Mouse (Mus musculus) neural tube, embryonic 12.5 days (tissue): ENCODE data around the gene Abcb8. TPM values are rescaled to one million over a fixed set of nuclear protein-coding genes. Genes with fewer than 3 reads are reported as not detected.

Source experiments
- ATAC-seq: fragments of 200-750 bp; cut with Nextera tagmentation; 2 replicates; pipeline ENCODE4 v1.8.0; 2017; ENCODE audit warnings: low read depth, mild to moderate bottlenecking, moderate TSS enrichment, moderate library complexity; ENCODE audit not compliant: low FRiP score
- H3K27ac ChIP-seq: fragments of 300-500 bp; sonication (generic); 2 replicates; pipeline ENCODE4 v1.5.1; 2016
- H3K27me3 ChIP-seq: fragments of 300-500 bp; sonication (generic); replicated peaks from 2 replicates; pipeline ENCODE4 v1.6.1; 2016; ENCODE audit warnings: mild to moderate bottlenecking
- H3K36me3 ChIP-seq: fragments of 300-500 bp; sonication (generic); 2 replicates; pipeline ENCODE4 v1.6.1; 2016; ENCODE audit warnings: mild to moderate bottlenecking
- H3K4me1 ChIP-seq: fragments of 300-500 bp; sonication (generic); 2 replicates; pipeline ENCODE4 v1.6.1; 2016
- H3K4me2 ChIP-seq: fragments of 300-500 bp; sonication (generic); replicated peaks from 2 replicates; pipeline ENCODE4 v1.6.1; 2016; ENCODE audit warnings: mild to moderate bottlenecking
- H3K4me3 ChIP-seq: fragments of 300-500 bp; sonication (generic); 2 replicates; pipeline ENCODE4 v1.5.1; 2016
- H3K9ac ChIP-seq: fragments of 300-500 bp; sonication (generic); 2 replicates; pipeline ENCODE4 v1.6.1; 2016; ENCODE audit warnings: mild to moderate bottlenecking
- H3K9me3 ChIP-seq: fragments of 300-500 bp; sonication (generic); 2 replicates; pipeline ENCODE4 v1.6.1; 2016; ENCODE audit warnings: mild to moderate bottlenecking
- WGBS: fragments of 180-500 bp; shearing (Covaris S2); methylation state at CpG from one replicate; pipeline ENCODE4 v1.1.7; 2016; 5-methylcytosine and 5-hydroxymethylcytosine counted together
- polyA plus RNA-seq: library from polyadenylated mRNA; unstranded; fragments of >200 nt; fragmentation: Nextera tagmentation; extraction: Ambion mirVana; gene quantifications from 2 replicates; pipeline ENCODE4 v1.2.1, GENCODE M21; 2016

Abcb8 gene
- polyA plus RNA-seq, 1 experiment from 2014 or later, result 52.7 TPM

DNA sequence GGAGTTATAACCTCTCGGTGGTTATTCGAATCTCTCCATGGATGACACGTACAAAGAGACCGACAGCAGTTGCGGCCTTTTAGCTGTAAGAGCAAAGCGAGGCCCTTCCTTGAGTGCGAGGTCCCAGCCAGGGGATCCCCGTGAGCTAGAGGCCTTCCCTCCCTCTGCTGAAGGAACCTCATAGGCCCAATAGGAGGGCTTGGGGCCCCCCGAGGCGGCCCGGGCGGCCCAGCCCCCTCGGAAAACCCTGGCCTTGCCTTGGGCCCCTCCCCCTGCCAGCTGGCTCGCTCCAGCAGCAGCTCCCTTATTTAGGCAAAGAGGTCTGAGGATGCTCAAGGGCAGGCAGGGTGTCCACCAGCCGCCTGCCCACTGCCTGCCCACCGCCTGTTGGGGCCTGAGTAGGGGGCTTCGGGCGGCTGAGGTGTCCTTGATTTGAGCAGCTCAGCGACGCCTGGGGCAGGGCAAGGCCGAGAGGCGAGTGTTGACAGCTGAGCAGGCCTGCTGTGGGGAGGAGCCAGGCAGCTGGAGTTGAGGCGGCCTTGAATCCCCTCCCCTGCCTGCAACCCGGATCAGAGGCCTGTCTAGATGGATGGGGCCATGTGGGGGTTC, 41.1 kb upstream of the Abcb8 start:
- Histone ChIP-seq H3K4me3 (peak overlapping the region; percentile 77), H3K4me1 (peaks cover 65% of the 10 kb centered on the region), H3K4me2 (peak overlapping the region; percentile 98), H3K27me3 (peaks cover 21% of the 10 kb centered on the region), H3K27ac (peak overlapping the region; percentile 98), H3K9me3 (no peaks in the 10 kb centered on the region), H3K9ac (peak overlapping the region; percentile 86), H3K36me3 (no peaks in the 10 kb centered on the region)
- ATAC-seq, result peak; percentile 39
- 1% methylated on average over 24 of the region's 24 CpGs for WGBS

DNA sequence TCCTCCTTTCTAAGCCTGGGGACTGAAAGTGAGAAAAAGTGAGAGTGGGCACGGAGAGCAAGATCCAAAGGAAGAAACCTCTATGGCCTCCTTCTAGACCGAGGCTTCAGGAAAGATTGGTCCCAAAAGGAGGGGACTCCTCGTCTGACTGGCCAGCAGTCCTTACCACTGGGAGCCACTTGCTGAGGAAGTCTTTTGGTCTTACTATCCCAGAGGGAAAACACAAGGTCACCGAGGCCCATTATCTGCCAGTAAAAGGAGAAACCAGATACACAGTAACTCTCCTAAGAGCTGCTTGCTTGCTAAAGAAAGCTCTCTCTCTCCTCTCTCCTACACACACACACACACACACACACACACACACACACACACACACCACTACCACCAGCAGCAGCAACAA, 40.1 kb upstream of the Abcb8 start:
- Histone ChIP-seq H3K9ac (no peak overlapping the region; the same call in 1 of the 2 replicates), H3K27ac (peak overlapping the region; percentile 98; the same call in 1 of the 2 replicates), H3K4me3 (no peak overlapping the region), H3K4me2 (peak overlapping the region; percentile 98), H3K9me3 (no peaks in the 10 kb centered on the region), H3K4me1 (peaks cover 55% of the 10 kb centered on the region), H3K27me3 (peaks cover 19% of the 10 kb centered on the region), H3K36me3 (no peaks in the 10 kb centered on the region)
- no peak for ATAC-seq
- WGBS, result 38% methylated on average over 4 of the region's 4 CpGs

DNA sequence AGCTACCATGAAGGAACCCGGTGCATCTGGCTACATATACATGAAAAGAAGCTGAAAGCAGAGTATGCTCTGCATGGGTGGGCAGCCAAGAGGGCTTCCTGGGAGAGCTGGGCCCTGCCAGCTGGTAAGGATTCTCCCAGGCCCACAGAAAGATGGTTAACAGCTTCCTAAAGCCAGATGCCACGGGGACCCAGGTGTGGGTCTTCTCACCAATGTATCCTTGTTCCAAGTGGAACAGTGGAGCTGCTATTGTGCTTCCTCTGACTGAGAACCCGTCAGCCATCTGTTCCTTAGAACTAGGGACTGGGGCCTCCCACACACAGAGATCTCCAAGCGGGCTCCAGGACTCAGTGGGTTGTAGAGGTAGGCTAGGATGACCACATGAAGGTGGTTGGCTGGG, 36.7 kb upstream of the Abcb8 start:
- no peaks in the 10 kb centered on the region for H3K36me3 ChIP-seq
- no peak for ATAC-seq
- no peak overlapping the region for H3K27ac ChIP-seq
- WGBS, result 61% methylated on average over 4 of the region's 4 CpGs
- H3K4me2 ChIP-seq, result no peak overlapping the region
- H3K27me3 ChIP-seq, result no peaks in the 10 kb centered on the region
- no peaks in the 10 kb centered on the region for H3K9me3 ChIP-seq
- peaks cover 24% of the 10 kb centered on the region for H3K4me1 ChIP-seq
- no peak overlapping the region for H3K9ac ChIP-seq
- H3K4me3 ChIP-seq, result no peak overlapping the region

DNA sequence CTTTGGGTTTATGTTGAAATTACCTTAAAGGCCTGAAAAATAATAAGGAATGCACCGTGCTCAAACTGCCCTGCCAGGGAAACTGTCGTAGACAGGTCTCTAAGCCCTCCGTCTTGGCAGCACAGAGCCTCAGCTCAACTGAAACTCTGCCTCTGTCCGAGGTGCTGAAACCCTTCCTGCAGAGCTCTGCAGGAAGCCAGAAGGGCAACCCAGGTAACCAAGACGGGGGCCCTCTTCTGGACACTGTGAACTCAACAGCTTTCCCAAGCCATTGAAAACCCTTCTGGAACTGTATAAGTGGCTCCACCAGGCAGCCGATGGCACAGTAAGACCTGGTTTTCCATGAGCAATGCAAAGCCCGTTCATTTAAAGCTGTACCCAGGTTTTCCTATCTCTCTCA, 36.0 kb upstream of the Abcb8 start:
- 17% methylated on average over 7 of the region's 7 CpGs for WGBS
- Histone ChIP-seq H3K9me3 (no peaks in the 10 kb centered on the region), H3K4me2 (no peak overlapping the region), H3K9ac (no peak overlapping the region), H3K36me3 (no peaks in the 10 kb centered on the region), H3K4me3 (no peak overlapping the region), H3K4me1 (peaks cover 17% of the 10 kb centered on the region), H3K27me3 (no peaks in the 10 kb centered on the region), H3K27ac (no peak overlapping the region)
- ATAC-seq, result no peak

DNA sequence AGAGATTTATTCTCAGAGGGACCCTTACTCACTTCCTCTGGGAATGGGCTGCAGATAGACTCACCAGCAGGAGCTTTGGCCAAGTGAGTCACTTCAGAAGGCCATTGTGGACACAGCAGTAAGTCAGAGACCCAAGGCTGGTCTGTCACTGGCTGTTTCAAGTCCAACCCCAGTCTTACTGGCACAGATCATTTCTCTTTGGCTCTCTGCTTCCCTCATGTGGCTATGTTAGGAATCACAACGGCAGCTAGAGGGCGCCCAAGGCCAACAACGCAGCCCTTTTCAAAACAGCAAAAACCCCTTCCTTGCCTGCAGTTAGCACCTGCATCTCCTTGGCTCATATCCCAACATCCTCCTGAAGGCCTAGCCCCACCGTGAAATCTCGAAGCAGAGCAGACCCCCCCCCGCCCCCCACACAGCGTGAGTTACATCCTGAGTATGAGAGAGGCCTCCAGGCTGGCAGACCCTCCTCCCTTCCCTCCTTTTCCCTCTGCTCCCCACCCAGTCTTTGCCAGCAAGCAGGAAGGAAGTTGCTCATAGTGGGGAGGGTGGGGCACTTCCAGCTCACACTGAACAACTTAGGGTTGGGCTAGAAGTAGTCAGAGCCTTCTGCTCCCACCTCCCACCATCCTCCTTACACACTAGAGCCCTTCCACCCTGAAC, 32.5 kb upstream of the Abcb8 start:
- Histone ChIP-seq H3K27me3 (no peaks in the 10 kb centered on the region), H3K36me3 (no peaks in the 10 kb centered on the region), H3K9ac (no peak overlapping the region), H3K4me1 (peaks cover 2% of the 10 kb centered on the region; the same call in 1 of the 2 replicates), H3K27ac (no peak overlapping the region), H3K4me3 (no peak overlapping the region), H3K4me2 (no peak overlapping the region), H3K9me3 (no peaks in the 10 kb centered on the region)
- WGBS, result 1% methylated on average over 7 of the region's 7 CpGs
- peak; percentile 66 for ATAC-seq

DNA sequence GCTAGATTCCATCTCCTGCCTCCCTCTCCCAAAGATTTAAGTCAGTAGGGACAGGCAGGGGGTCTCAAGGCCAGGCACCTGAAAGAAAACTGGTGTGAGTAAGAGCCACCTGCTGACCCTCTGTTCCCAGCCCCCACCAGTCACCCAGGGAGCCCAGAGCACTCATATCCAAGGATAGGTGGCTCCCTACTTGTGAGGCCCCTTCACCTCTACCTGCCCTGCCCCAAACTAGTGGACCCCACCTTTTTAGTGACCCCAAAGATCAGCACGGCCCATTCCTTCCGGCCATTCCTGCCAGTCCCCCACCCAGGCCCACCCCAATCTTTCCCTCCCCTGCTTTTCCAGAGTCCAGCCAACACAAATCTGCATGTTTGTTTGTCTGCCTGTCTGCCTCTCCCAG, 30.0 kb upstream of the Abcb8 start:
- H3K4me3 ChIP-seq, result no peak overlapping the region
- no peak overlapping the region for H3K4me2 ChIP-seq
- no peaks in the 10 kb centered on the region for H3K9me3 ChIP-seq
- H3K36me3 ChIP-seq, result no peaks in the 10 kb centered on the region
- no peak for ATAC-seq
- H3K27me3 ChIP-seq, result no peaks in the 10 kb centered on the region
- H3K9ac ChIP-seq, result no peak overlapping the region
- no peak overlapping the region for H3K27ac ChIP-seq
- WGBS, result 85% methylated on average over 2 of the region's 2 CpGs
- H3K4me1 ChIP-seq, result peaks cover 2% of the 10 kb centered on the region; the same call in 1 of the 2 replicates

DNA sequence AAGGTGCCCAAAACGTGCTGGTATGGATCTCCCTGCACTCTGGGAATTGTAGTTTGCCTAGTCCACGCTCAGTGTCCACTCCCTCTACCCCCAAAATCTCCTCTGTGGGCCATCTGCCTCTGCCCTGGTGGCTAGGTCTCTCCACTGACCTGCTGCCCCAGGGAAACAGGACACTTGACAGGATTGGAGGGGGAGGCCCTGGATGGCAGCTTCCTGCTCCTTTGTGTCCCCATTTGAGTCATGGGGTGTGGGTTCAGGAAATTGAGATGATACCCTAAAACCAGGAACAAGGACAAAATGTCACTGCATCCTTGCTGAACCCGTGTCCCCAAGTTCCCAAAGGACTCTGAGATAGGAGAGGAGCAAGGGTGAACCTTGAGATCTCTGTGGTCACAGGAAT, 29.4 kb upstream of the Abcb8 start:
- ATAC-seq, result no peak
- no peaks in the 10 kb centered on the region for H3K27me3 ChIP-seq
- no peaks in the 10 kb centered on the region for H3K36me3 ChIP-seq
- H3K27ac ChIP-seq, result no peak overlapping the region
- no peaks in the 10 kb centered on the region for H3K9me3 ChIP-seq
- peaks cover 2% of the 10 kb centered on the region; the same call in 1 of the 2 replicates for H3K4me1 ChIP-seq
- no peak overlapping the region for H3K4me3 ChIP-seq
- no peak overlapping the region for H3K4me2 ChIP-seq
- 58% methylated on average over 3 of the region's 3 CpGs for WGBS
- no peak overlapping the region for H3K9ac ChIP-seq

DNA sequence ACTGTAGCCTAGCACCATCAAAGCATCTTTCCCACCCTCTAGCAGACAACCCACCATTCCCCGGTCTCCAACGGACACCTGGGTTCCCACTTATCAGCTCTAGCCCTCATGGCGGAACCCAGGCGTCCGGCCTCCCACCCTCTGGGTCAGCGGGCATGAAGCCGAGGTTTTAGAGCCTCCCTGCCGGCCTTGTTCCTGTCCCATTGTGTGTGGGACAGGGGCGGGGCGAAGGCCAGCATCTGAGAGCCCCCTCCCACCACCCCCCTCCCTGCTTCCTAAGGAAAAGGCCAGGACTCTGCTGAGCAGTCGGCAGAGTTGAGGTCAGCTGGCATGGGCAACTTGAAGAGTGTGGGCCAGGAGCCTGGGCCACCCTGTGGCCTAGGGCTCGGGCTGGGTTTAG, 29.0 kb upstream of the Abcb8 start, which contains the start of gene Nos3:
Gene Nos3, plus strand, starts transcription at position 303 of the 400 bp plus-strand sequence.
- Histone ChIP-seq H3K36me3 (no peaks in the 10 kb centered on the region), H3K4me1 (peaks cover 2% of the 10 kb centered on the region; the same call in 1 of the 2 replicates), H3K27me3 (no peaks in the 10 kb centered on the region), H3K9ac (no peak within 1 kb of the TSS), H3K27ac (no peak within 1 kb of the TSS), H3K9me3 (no peaks in the 10 kb centered on the region), H3K4me2 (0 out of 2 replicates have a peak within 1 kb of the TSS, but pooled peaks have one; percentile 30), H3K4me3 (no peak within 1 kb of the TSS)
- no peak for ATAC-seq
- 39% methylated on average over 12 of the region's 12 CpGs for WGBS

DNA sequence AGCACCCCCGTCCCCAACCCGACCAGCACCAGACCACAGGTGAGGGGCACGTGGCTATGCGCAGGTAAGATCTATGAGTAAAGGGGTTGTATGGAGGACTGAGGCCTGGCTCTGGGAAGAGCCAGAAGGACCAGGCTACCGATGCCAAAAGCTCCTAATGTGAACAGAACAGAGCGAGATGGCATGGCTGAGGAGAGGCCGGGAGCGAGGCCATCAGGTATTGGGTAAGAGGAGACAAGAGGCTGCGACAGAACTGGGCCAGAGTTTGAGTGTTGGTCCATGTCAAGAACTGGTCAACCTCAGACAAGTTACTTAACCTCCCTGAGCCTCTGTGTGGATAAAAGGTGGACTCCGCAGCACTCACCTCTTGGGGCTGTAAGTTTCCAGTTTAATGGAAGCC, 28.5 kb upstream of the Abcb8 start:
- Histone ChIP-seq H3K36me3 (no peaks in the 10 kb centered on the region), H3K9ac (no peak overlapping the region), H3K27ac (no peak overlapping the region), H3K4me1 (peaks cover 2% of the 10 kb centered on the region; the same call in 1 of the 2 replicates), H3K9me3 (no peaks in the 10 kb centered on the region), H3K4me2 (0 out of 2 replicates have a peak overlapping the region, but pooled peaks have one; percentile 30), H3K4me3 (no peak overlapping the region), H3K27me3 (no peaks in the 10 kb centered on the region)
- 87% methylated on average over 10 of the region's 10 CpGs for WGBS
- no peak for ATAC-seq

DNA sequence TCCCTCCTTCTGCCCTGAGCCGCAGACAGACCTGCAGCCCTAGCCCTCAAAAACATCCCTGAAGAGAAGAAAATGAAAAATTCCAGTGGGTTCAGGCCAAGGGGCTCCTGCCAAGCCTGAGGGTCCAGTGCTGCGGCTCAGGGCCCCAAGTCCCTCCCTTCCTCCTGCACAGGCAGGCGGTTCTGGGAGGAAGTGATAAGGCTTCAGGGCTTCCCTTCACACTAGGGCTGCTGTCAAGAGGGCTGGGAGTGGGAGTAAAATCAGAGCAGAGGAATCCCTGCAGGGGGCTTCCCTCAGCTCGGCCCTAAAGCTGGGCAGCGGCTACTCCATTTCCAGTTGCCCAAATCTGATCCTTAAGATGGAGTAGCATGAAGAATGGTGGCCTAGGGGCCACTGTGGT, 27.9 kb upstream of the Abcb8 start:
- Histone ChIP-seq H3K4me2 (no peak overlapping the region), H3K36me3 (no peaks in the 10 kb centered on the region), H3K9me3 (no peaks in the 10 kb centered on the region), H3K27me3 (no peaks in the 10 kb centered on the region), H3K4me3 (no peak overlapping the region), H3K4me1 (peaks cover 2% of the 10 kb centered on the region; the same call in 1 of the 2 replicates), H3K9ac (no peak overlapping the region), H3K27ac (no peak overlapping the region)
- WGBS, result 51% methylated on average over 5 of the region's 5 CpGs
- ATAC-seq, result no peak

DNA sequence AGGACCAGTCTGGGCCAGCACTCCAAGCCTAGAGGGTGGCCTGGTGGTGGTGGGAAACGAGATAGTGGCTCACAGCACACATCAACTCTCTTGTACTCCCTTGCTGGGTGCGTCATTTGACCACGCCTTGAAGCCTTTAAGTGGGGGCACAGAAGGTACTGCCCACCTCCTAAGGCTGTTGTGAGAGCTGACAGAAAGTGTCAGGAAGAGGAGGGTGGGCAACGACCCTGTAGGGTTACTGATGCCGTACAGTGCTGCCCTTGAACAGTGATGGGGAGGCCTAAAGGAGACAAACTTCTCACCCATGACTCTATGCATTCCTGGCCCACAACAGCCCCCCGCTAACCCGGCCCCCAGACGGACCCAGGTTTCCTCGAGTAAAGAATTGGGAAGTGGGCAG, 27.0 kb upstream of the Abcb8 start:
- H3K9me3 ChIP-seq, result no peaks in the 10 kb centered on the region
- H3K4me2 ChIP-seq, result no peak overlapping the region
- H3K4me3 ChIP-seq, result no peak overlapping the region
- 82% methylated on average over 9 of the region's 9 CpGs for WGBS
- H3K27ac ChIP-seq, result no peak overlapping the region
- H3K4me1 ChIP-seq, result peaks cover 2% of the 10 kb centered on the region; the same call in 1 of the 2 replicates
- no peaks in the 10 kb centered on the region for H3K27me3 ChIP-seq
- no peak overlapping the region for H3K9ac ChIP-seq
- no peaks in the 10 kb centered on the region for H3K36me3 ChIP-seq
- no peak for ATAC-seq

DNA sequence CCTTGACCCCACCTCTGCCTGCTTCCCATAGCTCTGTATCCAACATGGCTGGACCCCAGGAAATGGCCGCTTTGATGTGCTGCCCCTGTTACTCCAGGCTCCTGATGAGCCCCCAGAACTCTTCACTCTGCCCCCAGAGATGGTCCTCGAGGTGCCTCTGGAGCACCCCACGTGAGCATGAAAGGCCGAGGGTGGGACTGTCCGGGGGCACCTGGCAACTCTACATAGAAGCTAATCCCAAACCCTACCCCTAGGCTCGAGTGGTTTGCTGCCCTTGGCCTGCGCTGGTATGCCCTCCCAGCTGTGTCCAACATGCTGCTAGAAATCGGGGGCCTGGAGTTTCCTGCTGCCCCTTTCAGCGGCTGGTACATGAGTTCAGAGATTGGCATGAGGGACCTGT, 23.7 kb upstream of the Abcb8 start:
- H3K9me3 ChIP-seq, result no peaks in the 10 kb centered on the region
- no peak overlapping the region for H3K27ac ChIP-seq
- 87% methylated on average over 9 of the region's 9 CpGs for WGBS
- no peaks in the 10 kb centered on the region for H3K36me3 ChIP-seq
- H3K4me3 ChIP-seq, result no peak overlapping the region
- ATAC-seq, result no peak
- H3K9ac ChIP-seq, result no peak overlapping the region
- H3K27me3 ChIP-seq, result no peaks in the 10 kb centered on the region
- H3K4me1 ChIP-seq, result no peaks in the 10 kb centered on the region
- no peak overlapping the region for H3K4me2 ChIP-seq
